23 mouse cellular contexts compared by ENCODE assay signal in the genomic region with DNA sequence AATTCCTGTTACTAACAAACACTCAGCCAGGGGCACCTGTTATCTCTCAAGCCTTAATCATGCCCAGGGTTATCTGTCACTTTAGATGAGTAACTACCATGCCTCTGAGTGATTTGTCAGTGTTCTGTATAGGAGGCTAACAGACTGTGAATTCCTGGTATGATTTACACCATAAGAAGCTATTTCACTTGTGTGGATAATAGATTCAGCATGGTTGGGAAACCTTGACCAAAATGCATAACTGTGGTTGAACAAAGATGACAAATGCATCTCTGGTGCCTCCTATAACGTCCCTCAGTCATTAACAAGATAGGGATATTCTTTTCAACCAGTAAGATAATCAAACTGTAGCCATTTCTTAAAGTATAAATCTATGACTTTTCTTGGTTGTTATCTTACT.
"Had no signal": no experiment of that assay in that cellular context is flagged by ENCODE, and none has a peak within 500 bp of the region (broad histone marks: within the 10 kb centered on the region; RNA-seq: fewer than 3 reads in every experiment).

No protein-coding gene starts in this region.

- DNase-seq: gastrocnemius, adult 2 months; gastrocnemius, postnatal 10 days; gastrocnemius, postnatal 25 days; heart, adult 18-20 months; heart, postnatal 14 days; heart, postnatal 36 days; kidney, adult 11 months; kidney, adult 2 months; kidney, adult 9 months; kidney, postnatal 14 days; kidney, postnatal 36 days; layer of hippocampus, adult 9-11 months; layer of hippocampus, postnatal 36 days had no signal

- ATAC-seq: hindbrain, postnatal 0 days; intestine, embryonic 16.5 days; liver, embryonic 12.5 days had no signal

- H3K27me3 ChIP-seq: heart, embryonic 13.5 days; heart, embryonic 15.5 days; hindbrain, embryonic 13.5 days; hindbrain, embryonic 15.5 days; kidney, embryonic 15.5 days; limb, embryonic 13.5 days; limb, embryonic 15.5 days; liver, embryonic 12.5 days had no signal
